ENCODE assay signal across 23 mouse cellular contexts in genomic region chr12:100512641-100513040, GRCm38 (mm10). TPM values are rescaled to one million over a fixed set of nuclear protein-coding genes. Genes with fewer than 3 reads are reported as not detected.
A peak's percentile ranks its signal among the peaks of the same experiment; 100 is the strongest.
DNase-seq lines count a peak whose midpoint lies in the region; ATAC-seq and TF ChIP-seq lines count a peak whose summit lies in the region.
"Had no signal": no experiment of that assay in that cellular context is flagged by ENCODE, and none has a peak within 500 bp of the region (broad histone marks: within the 10 kb centered on the region; RNA-seq: fewer than 3 reads in every experiment).

No protein-coding gene starts in this region.

- no peaks in the 10 kb centered on the region for H3K27me3 ChIP-seq in liver, adult 2 months (ENCODE audit: control insufficient read depth, insufficient read depth, low read length)
- H3K27me3 ChIP-seq in liver, embryonic 11.5 days (replicated peaks; ENCODE audit: control insufficient read depth, insufficient read depth, low read length): no peaks in the 10 kb centered on the region
- H3K27me3 ChIP-seq in heart, embryonic 12.5 days (replicated peaks): no peaks in the 10 kb centered on the region
- H3K27me3 ChIP-seq in intestine, embryonic 16.5 days (replicated peaks; ENCODE audit: control insufficient read depth, insufficient read depth, low read length): no peaks in the 10 kb centered on the region
- H3K27me3 ChIP-seq: embryonic facial prominence, embryonic 12.5 days; forebrain, embryonic 13.5 days; hindbrain, embryonic 15.5 days; intestine, embryonic 15.5 days; midbrain, embryonic 15.5 days; neural tube, embryonic 15.5 days; Patski had no signal

- no peak overlapping the region for H3K27ac ChIP-seq in liver, adult 2 months (replicated peaks; ENCODE audit: insufficient read depth, low read depth, low read length)
- H3K27ac ChIP-seq in liver, embryonic 11.5 days (ENCODE audit: low read depth, low read length): no peak overlapping the region
- H3K27ac ChIP-seq in heart, embryonic 12.5 days (ENCODE audit: poor library complexity, severe bottlenecking): 0 out of 2 replicates have a peak overlapping the region, but pooled peaks have one; percentile 1
- H3K27ac ChIP-seq in intestine, embryonic 16.5 days (ENCODE audit: low read length): no peak overlapping the region
- H3K27ac ChIP-seq: embryonic facial prominence, embryonic 12.5 days; forebrain, embryonic 13.5 days; hindbrain, embryonic 15.5 days; intestine, embryonic 15.5 days; midbrain, embryonic 15.5 days; neural tube, embryonic 15.5 days had no signal

- H3K4me2 ChIP-seq in liver, embryonic 11.5 days: no peak overlapping the region
- H3K4me2 ChIP-seq in heart, embryonic 12.5 days: no peak overlapping the region
- no peak overlapping the region for H3K4me2 ChIP-seq in intestine, embryonic 16.5 days (ENCODE audit: low read depth, low read length)
- H3K4me2 ChIP-seq: embryonic facial prominence, embryonic 12.5 days; forebrain, embryonic 13.5 days; hindbrain, embryonic 15.5 days; intestine, embryonic 15.5 days; midbrain, embryonic 15.5 days; neural tube, embryonic 15.5 days had no signal

- WGBS in liver, adult 2 months: 82% methylated on average over 9 of the region's 9 CpGs
- 85% methylated on average over 9 of the region's 9 CpGs for WGBS in liver, embryonic 11.5 days
- WGBS in heart, embryonic 12.5 days: 56% methylated on average over 9 of the region's 9 CpGs
- 86% methylated on average over 9 of the region's 9 CpGs for WGBS in intestine, embryonic 16.5 days

- no peak for TF ChIP-seq POLR2A in liver, adult 2 months (IDR thresholded peaks at IDR 0.05; ENCODE audit: extremely low read depth, insufficient read depth, low read length)

- H3K79me2 ChIP-seq in liver, adult 2 months (ENCODE audit: control insufficient read depth, insufficient read depth, low read length): peaks cover 52% of the 10 kb centered on the region; the same call in 1 of the 2 replicates

- H3K36me3 ChIP-seq in liver, adult 2 months (ENCODE audit: control insufficient read depth, insufficient read depth, low read length): no peaks in the 10 kb centered on the region
- H3K36me3 ChIP-seq in liver, embryonic 11.5 days (ENCODE audit: control insufficient read depth, insufficient read depth, low read length): no peaks in the 10 kb centered on the region
- peaks cover 22% of the 10 kb centered on the region for H3K36me3 ChIP-seq in heart, embryonic 12.5 days
- 0 out of 2 replicates have a peak, but pooled peaks cover 7% of the 10 kb centered on the region for H3K36me3 ChIP-seq in intestine, embryonic 16.5 days (ENCODE audit: control insufficient read depth, insufficient read depth, low read length)
- H3K36me3 ChIP-seq: hindbrain, embryonic 15.5 days; intestine, embryonic 15.5 days; midbrain, embryonic 15.5 days; neural tube, embryonic 15.5 days had no signal

- TF ChIP-seq CTCF in liver, adult 2 months (IDR thresholded peaks at IDR 0.05; ENCODE audit: low read depth, low read length): no peak

- intact Hi-C loops in heart, postnatal 14 days (cut with DNase I): no loop called here

- no peak overlapping the region for H3K4me3 ChIP-seq in liver, adult 2 months (ENCODE audit: insufficient read depth, low read depth, low read length)
- H3K4me3 ChIP-seq in liver, embryonic 11.5 days (ENCODE audit: low read depth, low read length): no peak overlapping the region
- H3K4me3 ChIP-seq in heart, embryonic 12.5 days: no peak overlapping the region
- H3K4me3 ChIP-seq in intestine, embryonic 16.5 days (ENCODE audit: low read length): no peak overlapping the region
- H3K4me3 ChIP-seq: embryonic facial prominence, embryonic 12.5 days; erythroblast, embryonic 14.5 days; forebrain, embryonic 13.5 days; hindbrain, embryonic 15.5 days; intestine, embryonic 15.5 days; midbrain, embryonic 15.5 days; myocyte; neural tube, embryonic 15.5 days had no signal

- ATAC-seq in liver, embryonic 11.5 days (replicated peaks; ENCODE audit: low FRiP score): no peak
- no peak for ATAC-seq in heart, embryonic 12.5 days (ENCODE audit: insufficient number of reproducible peaks, low FRiP score)
- ATAC-seq in intestine, embryonic 16.5 days: no peak
- ATAC-seq: activated CD4-positive, CD25-positive, alpha-beta regulatory T cell, adult 4 months; CD4-positive, CD25-positive, alpha-beta regulatory T cell, adult 4 months; forebrain, embryonic 13.5 days; intestine, embryonic 15.5 days; midbrain, embryonic 15.5 days; Patski had no signal

- no peaks in the 10 kb centered on the region for H3K9me3 ChIP-seq in liver, embryonic 11.5 days (ENCODE audit: control insufficient read depth, low read length)
- H3K9me3 ChIP-seq in heart, embryonic 12.5 days (replicated peaks): no peaks in the 10 kb centered on the region
- no peaks in the 10 kb centered on the region for H3K9me3 ChIP-seq in intestine, embryonic 16.5 days (ENCODE audit: control insufficient read depth, low read length)
- H3K9me3 ChIP-seq: embryonic facial prominence, embryonic 12.5 days; forebrain, embryonic 13.5 days; hindbrain, embryonic 15.5 days; intestine, embryonic 15.5 days; midbrain, embryonic 15.5 days; neural tube, embryonic 15.5 days had no signal

- peak; percentile 50 for DNase-seq in adrenal gland, postnatal 14 days
- no peak for DNase-seq in adrenal gland, adult 8-10 months
- peak; percentile 39 for DNase-seq in liver, adult 2 months (ENCODE audit: extremely low read depth, low read depth, low spot score)
- no peak for DNase-seq in liver, embryonic 11.5 days (ENCODE audit: low spot score)
- peak; percentile 43 to 66 for DNase-seq in heart, postnatal 14 days
- DNase-seq in neural tube, embryonic 10.5 days (ENCODE audit: extremely low spot score, low spot score): no peak
- DNase-seq: cerebellum, adult 8-10 months; layer of hippocampus, postnatal 36 days; lung, postnatal 14 days; thymus, adult 2 months had no signal

- H3K9ac ChIP-seq in liver, adult 2 months (ENCODE audit: low read depth, low read length): no peak overlapping the region
- no peak overlapping the region for H3K9ac ChIP-seq in liver, embryonic 11.5 days (ENCODE audit: low read depth, low read length)
- no peak overlapping the region for H3K9ac ChIP-seq in heart, embryonic 12.5 days
- no peak overlapping the region for H3K9ac ChIP-seq in intestine, embryonic 16.5 days (ENCODE audit: low read depth, low read length)
- H3K9ac ChIP-seq: embryonic facial prominence, embryonic 12.5 days; forebrain, embryonic 13.5 days; hindbrain, embryonic 15.5 days; intestine, embryonic 15.5 days; midbrain, embryonic 15.5 days; neural tube, embryonic 15.5 days had no signal

- peaks cover 20% of the 10 kb centered on the region for H3K4me1 ChIP-seq in liver, adult 2 months (ENCODE audit: control insufficient read depth, insufficient read depth, low read length)
- H3K4me1 ChIP-seq in liver, embryonic 11.5 days (replicated peaks; ENCODE audit: control insufficient read depth, insufficient read depth, low read length): peaks cover 20% of the 10 kb centered on the region
- peaks cover 42% of the 10 kb centered on the region for H3K4me1 ChIP-seq in heart, embryonic 12.5 days (replicated peaks)
- peaks cover 9% of the 10 kb centered on the region for H3K4me1 ChIP-seq in intestine, embryonic 16.5 days (ENCODE audit: control insufficient read depth, insufficient read depth, low read length)
- H3K4me1 ChIP-seq: embryonic facial prominence, embryonic 12.5 days; forebrain, embryonic 13.5 days; midbrain, embryonic 15.5 days had no signal

RNA-seq across cellular contexts. Expression of gene Ttc7b, which starts 8.0 kb away (rescaled TPM):
- total RNA-seq in adrenal gland, postnatal 14 days (2021): 72.5 and 74.6 TPM in 2 replicates
- total RNA-seq in adrenal gland, adult 8-10 months (2022): 100 to 1,000 TPM in 1 of 4 experiments, 10 to 100 TPM in 3; 89.9 to 102 (median 95.5) TPM
- total RNA-seq in liver, adult 2 months (2014; rRNA removed): 7.7 and 10.1 TPM in 2 replicates
- polyA plus RNA-seq in liver, adult 2 months (2012; rRNA removed): 10.7 and 10.9 TPM in 2 replicates
- 5.6 and 6.2 TPM in 2 replicates for polyA plus RNA-seq in liver, embryonic 11.5 days (2014; fragmentation: Nextera tagmentation; extraction: Ambion mirVana)
- 6.9 and 7.6 TPM in 2 replicates for polyA plus RNA-seq in heart, embryonic 12.5 days (2016; fragmentation: Nextera tagmentation; extraction: Ambion mirVana)
- total RNA-seq in heart, postnatal 14 days (2021): 10 to 100 TPM; 65.8 to 73.1 TPM
- 2.4 and 2.8 TPM in 2 replicates for polyA plus RNA-seq in intestine, embryonic 16.5 days (2015; fragmentation: Nextera tagmentation; extraction: Ambion mirVana)

Comparison
In these comparisons a context has a peak if more than half of its experiments do, and no peak if none do; other contexts are left out.
1. DNase-seq: peak in adrenal gland, postnatal 14 days (single experiment), liver, adult 2 months (single experiment) and heart, postnatal 14 days (2 of 2); none in adrenal gland, adult 8-10 months (single experiment), liver, embryonic 11.5 days (single experiment) and neural tube, embryonic 10.5 days (single experiment).